Mouse (Mus musculus) stomach, embryonic 14.5 days (tissue): Measurements from ENCODE around the gene Bbs4. TPM values are rescaled to one million over a fixed set of nuclear protein-coding genes. Genes with fewer than 3 reads are reported as not detected.
A peak's percentile ranks its signal among the peaks of the same experiment; 100 is the strongest.

Experiments
- ATAC-seq: fragments of 200-750 bp; cut with Nextera tagmentation; 2 replicates; pipeline ENCODE4 v1.8.0; 2017; ENCODE audit warnings: low read depth, moderate TSS enrichment; ENCODE audit not compliant: insufficient number of reproducible peaks, insufficient read depth, low FRiP score
- H3K27ac ChIP-seq: fragments of 300-500 bp; sonication (generic); 2 replicates; pipeline ENCODE4 v1.5.1; 2014; ENCODE audit warnings: mild to moderate bottlenecking, low read length, moderate library complexity, mixed read lengths
- H3K27me3 ChIP-seq: fragments of 300-500 bp; sonication (generic); 2 replicates; pipeline ENCODE4 v1.6.1; 2014; ENCODE audit warnings: low read length, control low read depth, mixed read lengths; ENCODE audit not compliant: control insufficient read depth, insufficient read depth
- H3K36me3 ChIP-seq: fragments of 300-500 bp; sonication (generic); 2 replicates; pipeline ENCODE4 v1.6.1; 2014; ENCODE audit warnings: mild to moderate bottlenecking, control low read depth, low read length, moderate library complexity, mixed read lengths; ENCODE audit not compliant: control insufficient read depth, insufficient read depth
- H3K4me1 ChIP-seq: fragments of 300-500 bp; sonication (generic); 2 replicates; pipeline ENCODE4 v1.6.1; 2014; ENCODE audit warnings: low read length, control low read depth, mixed read lengths; ENCODE audit not compliant: control insufficient read depth, insufficient read depth
- H3K4me2 ChIP-seq: fragments of 300-500 bp; sonication (generic); replicated peaks from 2 replicates; pipeline ENCODE4 v1.6.1; 2014; ENCODE audit warnings: low read depth, low read length, control low read depth
- H3K4me3 ChIP-seq: fragments of 300-500 bp; sonication (generic); 2 replicates; pipeline ENCODE4 v1.5.1; 2014; ENCODE audit warnings: low read depth, low read length, control low read depth
- H3K9ac ChIP-seq: fragments of 300-500 bp; sonication (generic); replicated peaks from 2 replicates; pipeline ENCODE4 v1.6.1; 2014; ENCODE audit warnings: low read depth, mild to moderate bottlenecking, control low read depth, low read length, moderate library complexity, mixed read lengths
- H3K9me3 ChIP-seq: fragments of 300-500 bp; sonication (generic); 2 replicates; pipeline ENCODE4 v1.6.1; 2016; ENCODE audit warnings: low read depth, low read length, control low read depth; ENCODE audit not compliant: control insufficient read depth
- WGBS: fragments of 180-500 bp; shearing (Covaris S2); extraction: QIAGEN DNeasy Blood & Tissue Kit; methylation state at CpG from one replicate; pipeline ENCODE4 v1.1.7; 2014; 5-methylcytosine and 5-hydroxymethylcytosine counted together
- polyA plus RNA-seq: library from polyadenylated mRNA; unstranded; fragments of >200 nt; fragmentation: Nextera tagmentation; extraction: Ambion mirVana; gene quantifications from 2 replicates; pipeline ENCODE4 v1.2.1, GENCODE M21; 2014

Gene Bbs4
- polyA plus RNA-seq, 1 experiment from 2014 or later, result 15.6 TPM

GRCm38 (mm10) chr9:59324351-59324750, 29.0 kb downstream of the Bbs4 start:
- ATAC-seq, result no peak
- no peak overlapping the region for H3K9ac ChIP-seq
- no peaks in the 10 kb centered on the region for H3K4me1 ChIP-seq
- no peaks in the 10 kb centered on the region for H3K9me3 ChIP-seq
- H3K27ac ChIP-seq, result no peak overlapping the region
- H3K4me2 ChIP-seq, result no peak overlapping the region
- peaks cover 24% of the 10 kb centered on the region for H3K36me3 ChIP-seq
- no peak overlapping the region for H3K4me3 ChIP-seq
- H3K27me3 ChIP-seq, result no peaks in the 10 kb centered on the region

DNA sequence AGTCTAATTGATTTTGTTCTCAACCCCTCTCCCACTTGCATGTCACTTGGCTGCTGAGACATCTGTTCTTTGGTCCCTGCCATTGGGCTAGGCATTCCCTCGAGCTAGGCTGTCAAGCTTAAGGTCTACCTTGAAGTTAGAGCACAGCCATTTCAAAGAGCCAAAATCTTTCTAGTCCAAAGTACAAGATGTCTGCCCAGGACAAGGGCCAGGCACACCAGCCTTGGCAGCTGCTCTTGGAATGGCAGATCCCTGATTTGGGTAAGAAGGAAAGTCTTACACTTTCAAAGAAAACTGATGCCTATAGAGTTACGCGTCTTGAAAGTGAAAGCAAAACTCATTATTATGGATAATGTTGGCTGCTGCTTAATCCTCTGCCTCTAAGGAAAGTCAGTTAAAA, 37.1 kb downstream of the Bbs4 start:
- 86% methylated on average over 3 of the region's 3 CpGs for WGBS
- no peak overlapping the region for H3K27ac ChIP-seq
- H3K9me3 ChIP-seq, result no peaks in the 10 kb centered on the region
- H3K4me3 ChIP-seq, result no peak overlapping the region
- ATAC-seq, result no peak
- H3K4me2 ChIP-seq, result no peak overlapping the region
- no peak overlapping the region for H3K9ac ChIP-seq
- no peaks in the 10 kb centered on the region for H3K27me3 ChIP-seq
- peaks cover 26% of the 10 kb centered on the region; the same call in 1 of the 2 replicates for H3K36me3 ChIP-seq
- no peaks in the 10 kb centered on the region for H3K4me1 ChIP-seq

DNA sequence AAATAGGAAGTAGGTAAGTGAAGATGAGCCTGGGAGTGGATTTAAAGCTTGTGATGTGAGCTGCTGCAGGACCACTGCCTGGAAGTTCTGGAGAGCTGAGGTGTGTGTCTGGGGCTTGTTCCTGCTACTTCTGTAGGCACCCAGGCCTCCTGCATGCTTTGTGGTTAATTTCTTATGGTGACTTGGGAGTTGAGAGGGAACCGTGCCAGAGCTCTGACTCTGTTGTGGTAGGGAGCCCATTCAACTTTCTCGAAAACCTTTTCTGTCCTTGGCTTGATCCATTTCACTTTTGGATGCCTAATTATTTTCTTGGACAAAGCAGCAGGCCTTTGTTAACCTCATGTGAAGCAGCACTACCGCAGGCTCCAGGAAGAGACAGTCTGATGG, 42.0 kb downstream of the Bbs4 start:
- Histone ChIP-seq H3K27ac (no peak overlapping the region; the same call in 1 of the 2 replicates), H3K36me3 (peaks cover 24% of the 10 kb centered on the region), H3K9me3 (no peaks in the 10 kb centered on the region), H3K4me3 (no peak overlapping the region), H3K9ac (no peak overlapping the region), H3K4me2 (no peak overlapping the region), H3K27me3 (no peaks in the 10 kb centered on the region), H3K4me1 (no peaks in the 10 kb centered on the region)
- no peak for ATAC-seq
- 72% methylated on average over 3 of the region's 3 CpGs for WGBS

DNA sequence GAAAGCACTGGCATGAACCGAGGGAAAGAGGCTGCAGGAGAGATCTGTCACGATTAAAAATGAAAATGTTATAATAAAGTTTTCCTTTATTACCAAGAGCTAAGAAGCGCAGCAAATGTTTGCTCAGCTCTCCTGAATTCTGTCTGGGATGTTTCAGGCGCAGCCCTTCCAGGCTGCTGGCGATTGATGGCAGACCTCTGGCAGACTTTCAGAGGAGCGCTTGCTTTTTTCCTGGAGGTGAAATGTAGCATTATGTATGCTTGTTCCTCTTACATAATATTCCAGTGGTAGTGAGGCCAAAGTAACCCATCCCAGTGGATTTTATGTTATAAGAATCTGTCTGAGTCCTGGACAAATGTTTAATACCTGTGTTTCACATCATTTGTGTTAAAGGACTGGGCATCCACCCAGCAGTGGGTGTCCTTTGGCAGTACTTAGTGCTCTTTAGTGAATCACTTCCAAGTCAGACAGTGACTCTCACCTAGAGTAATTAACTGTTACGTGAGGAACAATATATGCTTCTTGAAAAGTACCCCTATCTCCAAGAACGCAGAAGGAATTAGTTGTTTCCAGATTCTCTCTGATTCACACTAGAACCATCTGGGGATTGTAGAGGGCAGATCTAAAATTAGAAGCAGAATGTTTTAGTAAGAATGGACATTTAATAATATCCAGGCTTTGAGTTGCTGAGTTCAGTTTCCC, 42.6 kb downstream of the Bbs4 start:
- 73% methylated on average over 8 of the region's 8 CpGs for WGBS
- H3K9ac ChIP-seq, result no peak overlapping the region
- H3K4me1 ChIP-seq, result no peaks in the 10 kb centered on the region
- no peak for ATAC-seq
- H3K9me3 ChIP-seq, result no peaks in the 10 kb centered on the region
- no peak overlapping the region for H3K4me2 ChIP-seq
- H3K27me3 ChIP-seq, result no peaks in the 10 kb centered on the region
- H3K36me3 ChIP-seq, result peaks cover 29% of the 10 kb centered on the region
- H3K4me3 ChIP-seq, result no peak overlapping the region
- H3K27ac ChIP-seq, result no peak overlapping the region

GRCm38 (mm10) chr9:59307890-59308289, 45.4 kb downstream of the Bbs4 start:
- no peaks in the 10 kb centered on the region for H3K4me1 ChIP-seq
- H3K4me2 ChIP-seq, result no peak overlapping the region
- no peak for ATAC-seq
- H3K9ac ChIP-seq, result no peak overlapping the region
- peaks cover 15% of the 10 kb centered on the region for H3K36me3 ChIP-seq
- H3K4me3 ChIP-seq, result no peak overlapping the region
- WGBS, result 75% methylated on average over 2 of the region's 2 CpGs
- H3K27ac ChIP-seq, result no peak overlapping the region
- H3K27me3 ChIP-seq, result no peaks in the 10 kb centered on the region
- H3K9me3 ChIP-seq, result no peaks in the 10 kb centered on the region

DNA sequence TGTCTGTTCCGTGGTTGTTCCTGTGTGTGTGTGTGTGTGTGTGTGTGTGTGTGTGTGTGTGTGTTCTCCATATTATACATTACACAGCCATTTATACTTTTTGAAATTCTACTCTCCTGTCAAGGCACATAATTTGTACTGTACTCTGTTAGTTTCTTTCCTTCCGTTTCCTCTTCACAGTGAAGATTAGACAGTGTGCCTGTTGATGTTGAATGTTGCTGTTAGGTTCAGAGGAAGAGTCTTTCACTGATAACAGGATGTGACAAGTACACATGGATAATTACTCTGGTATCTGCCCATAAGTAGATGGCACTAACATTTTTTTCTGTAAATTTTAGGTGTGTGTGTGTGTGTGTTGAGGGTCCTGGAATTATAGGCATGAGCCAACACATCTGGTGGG, 56.9 kb downstream of the Bbs4 start:
- WGBS, result 85% methylated on average over 2 of the region's 2 CpGs
- no peak for ATAC-seq
- Histone ChIP-seq H3K4me2 (no peak overlapping the region), H3K36me3 (peaks cover 16% of the 10 kb centered on the region), H3K27me3 (no peaks in the 10 kb centered on the region), H3K27ac (no peak overlapping the region), H3K9ac (no peak overlapping the region), H3K9me3 (no peaks in the 10 kb centered on the region), H3K4me3 (no peak overlapping the region), H3K4me1 (peaks cover 9% of the 10 kb centered on the region; the same call in 1 of the 2 replicates)

DNA sequence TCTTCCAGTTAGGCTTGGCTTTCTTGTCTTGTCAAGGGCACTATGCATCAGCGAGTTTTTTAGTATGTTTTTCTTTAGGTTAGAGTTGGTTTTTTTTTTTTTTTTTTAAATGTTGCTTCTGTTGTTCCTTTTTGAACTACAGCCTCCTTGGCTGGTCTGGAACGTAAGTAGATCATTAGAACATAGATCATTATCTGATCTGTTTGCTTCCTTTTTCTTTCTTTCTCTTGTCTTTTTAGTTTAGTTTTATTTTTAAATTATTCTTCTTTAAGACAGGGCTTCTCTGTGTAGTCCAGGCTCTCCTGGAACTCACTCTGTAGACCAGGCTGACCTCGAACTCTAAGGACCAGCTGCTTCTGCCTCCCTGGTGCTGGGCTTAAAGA, 60.8 kb downstream of the Bbs4 start:
- Histone ChIP-seq H3K9ac (peak overlapping the region; percentile 84; the same call in 1 of the 2 replicates), H3K9me3 (no peaks in the 10 kb centered on the region)

GRCm38 (mm10) chr9:59291688-59292492, 61.4 kb downstream of the Bbs4 start:
- peak overlapping the region; percentile 68 for H3K4me2 ChIP-seq
- peak overlapping the region; percentile 86 for H3K27ac ChIP-seq
- WGBS, result 1% methylated on average over 50 of the region's 50 CpGs
- H3K27me3 ChIP-seq, result no peaks in the 10 kb centered on the region
- H3K36me3 ChIP-seq, result no peaks in the 10 kb centered on the region
- no peaks in the 10 kb centered on the region for H3K9me3 ChIP-seq
- ATAC-seq, result peak; percentile 76
- H3K4me3 ChIP-seq, result peak overlapping the region; percentile 96
- peak overlapping the region; percentile 84 for H3K9ac ChIP-seq
- peaks cover 23% of the 10 kb centered on the region for H3K4me1 ChIP-seq

More for the DNA sequence above, 60.8 kb downstream of the Bbs4 start:
- Histone ChIP-seq H3K27me3 (no peaks in the 10 kb centered on the region), H3K4me3 (peak overlapping the region; percentile 96), H3K4me2 (peak overlapping the region; percentile 68), H3K36me3 (no peaks in the 10 kb centered on the region), H3K4me1 (peaks cover 23% of the 10 kb centered on the region), H3K27ac (peak overlapping the region; percentile 86; the same call in 1 of the 2 replicates)
- WGBS, result 42% methylated on average over 3 of the region's 3 CpGs
- ATAC-seq, result no peak
